Mouse (Mus musculus) cerebellum, adult 2 months (tissue): ENCODE data around the gene Coro6.

Experiments
- CTCF ChIP-seq: fragments of 200-500 bp; IDR thresholded peaks from 2 replicates; pipeline ENCODE4 v1.5.1; 2011; ENCODE audit warnings: low read depth, mild to moderate bottlenecking, control low read depth, low read length, moderate library complexity, borderline replicate concordance; ENCODE audit not compliant: insufficient read depth
- POLR2A ChIP-seq: fragments of 200-500 bp; IDR thresholded peaks from 2 replicates; pipeline ENCODE4 v1.6.1; 2011; ENCODE audit warnings: low read length, control low read depth, borderline replicate concordance; ENCODE audit not compliant: insufficient read depth

DNA sequence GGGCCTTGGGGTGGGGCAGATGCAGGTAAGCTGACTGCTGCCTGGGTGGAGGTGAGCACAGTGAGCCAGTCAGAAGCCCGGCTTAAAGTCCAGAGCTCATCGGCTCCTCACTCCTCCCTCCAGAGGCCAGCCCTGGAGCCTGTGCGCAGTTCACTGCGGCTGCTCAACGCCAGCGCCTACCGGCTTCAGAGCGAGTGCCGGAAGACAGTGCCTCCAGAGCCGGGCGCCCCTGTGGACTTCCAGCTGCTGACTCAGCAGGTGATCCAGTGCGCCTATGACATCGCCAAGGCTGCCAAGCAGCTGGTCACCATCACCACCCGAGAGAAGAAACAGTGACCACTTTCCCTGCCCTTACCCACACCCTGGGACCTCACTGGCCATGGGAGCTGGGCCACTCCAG lies 44.1 kb downstream of the Coro6 start:
- TF ChIP-seq CTCF = no peak
- no peak for TF ChIP-seq POLR2A
